Mouse (Mus musculus) thymus, postnatal 4 days (tissue): ENCODE data around the gene Tmem231.

Source experiments
- DNase-seq: peaks from one replicate; pipeline ENCODE4 v3.0.0; 2021

Tmem231 gene

DNA sequence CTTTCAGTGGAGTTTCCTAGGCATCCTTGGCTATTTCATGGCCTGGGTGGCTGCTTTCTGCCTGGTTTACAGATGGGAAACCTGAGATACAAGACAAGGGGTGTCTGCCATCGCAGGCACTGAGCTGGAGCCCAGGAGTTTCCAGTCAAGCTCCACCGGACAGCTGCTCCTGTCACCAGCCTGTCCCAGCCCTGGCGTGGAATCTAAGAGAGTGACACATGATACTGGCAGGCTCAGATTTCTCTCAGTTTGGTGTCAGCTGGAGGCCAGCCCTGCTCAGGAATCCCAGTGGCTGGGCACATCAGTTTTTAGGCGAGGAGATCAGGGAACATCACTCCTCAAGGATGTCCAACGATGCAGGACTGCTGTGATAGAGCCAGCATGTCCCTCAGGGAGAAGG is 31.6 kb downstream of the Tmem231 start:
- no peak for DNase-seq

DNA sequence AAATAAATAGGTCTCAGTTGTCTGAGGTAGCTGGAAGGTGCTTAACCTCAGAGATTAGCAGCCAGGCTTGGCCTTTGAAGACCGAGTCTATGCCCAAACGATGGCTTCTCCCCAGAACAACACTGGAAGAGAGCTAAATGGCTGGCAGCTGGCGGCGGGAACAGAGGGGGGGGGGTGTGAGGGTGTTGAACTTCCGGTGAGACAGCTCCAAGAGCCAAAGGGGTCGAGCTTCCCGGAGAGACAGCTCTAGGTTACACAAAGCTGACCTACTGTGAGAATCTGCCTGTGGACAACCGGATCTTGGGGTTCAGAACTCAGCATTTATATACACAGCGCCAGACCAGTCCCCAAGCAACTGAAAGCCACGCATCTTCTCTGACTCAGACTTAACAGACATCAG is 35.1 kb downstream of the Tmem231 start:
- DNase-seq, result no peak

DNA sequence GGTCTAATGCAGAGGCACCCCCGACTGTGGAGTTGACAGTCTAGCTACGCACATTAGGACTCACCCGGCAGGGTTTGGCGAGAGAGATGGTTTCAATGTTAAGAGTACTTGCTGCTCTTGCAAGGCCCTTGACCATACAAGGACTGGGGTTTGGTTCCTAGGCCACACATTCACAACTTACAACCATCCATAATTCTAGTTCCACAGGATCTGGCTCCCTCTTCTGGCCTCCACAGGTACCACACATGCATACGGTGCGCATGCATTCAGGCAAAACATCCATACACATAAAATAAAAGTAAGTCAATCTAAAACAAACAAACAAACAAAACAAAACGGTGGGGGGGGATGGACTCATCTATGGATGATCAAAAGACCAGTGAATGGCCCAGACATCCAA is 38.7 kb downstream of the Tmem231 start:
- peak; percentile 28 for DNase-seq

DNA sequence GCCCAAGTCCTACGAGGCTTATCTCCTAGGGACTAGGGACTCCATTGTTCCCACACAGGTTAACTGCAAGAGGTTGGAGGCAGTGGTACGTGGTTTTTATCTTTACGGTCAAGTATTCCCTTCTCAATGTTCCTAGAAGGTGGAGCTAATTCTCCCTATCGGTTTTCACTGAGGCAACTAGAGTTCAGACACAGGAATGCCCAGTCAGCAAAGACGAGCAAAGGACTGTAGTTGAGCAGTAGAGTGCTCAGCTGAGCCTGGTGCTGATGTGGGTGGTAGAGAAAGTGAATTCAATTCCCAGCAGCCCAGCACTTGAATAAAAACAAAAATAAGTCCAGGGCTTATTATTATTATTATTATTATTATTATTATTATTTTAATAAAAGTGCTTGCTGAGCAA is 41.1 kb downstream of the Tmem231 start:
- DNase-seq, result no peak

DNA sequence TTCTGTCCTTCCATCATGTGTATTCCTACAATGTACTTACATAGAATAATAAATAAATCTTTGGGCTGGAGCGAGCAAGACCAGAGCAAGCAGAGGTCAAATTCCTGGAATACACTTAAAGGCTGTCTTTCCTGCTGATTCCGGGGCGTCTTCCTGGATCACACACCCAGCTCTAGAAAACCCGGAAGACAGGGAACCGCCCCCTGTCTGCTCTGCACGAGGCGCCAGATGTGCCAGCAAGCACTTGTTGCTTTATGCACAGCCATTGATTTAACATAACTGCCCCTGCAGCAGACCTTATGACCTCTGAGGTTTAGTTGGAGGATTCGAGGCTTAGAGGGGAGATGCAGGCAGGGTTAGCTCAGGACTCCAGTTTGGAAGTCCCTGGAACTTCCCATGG is 41.7 kb downstream of the Tmem231 start:
- no peak for DNase-seq

DNA sequence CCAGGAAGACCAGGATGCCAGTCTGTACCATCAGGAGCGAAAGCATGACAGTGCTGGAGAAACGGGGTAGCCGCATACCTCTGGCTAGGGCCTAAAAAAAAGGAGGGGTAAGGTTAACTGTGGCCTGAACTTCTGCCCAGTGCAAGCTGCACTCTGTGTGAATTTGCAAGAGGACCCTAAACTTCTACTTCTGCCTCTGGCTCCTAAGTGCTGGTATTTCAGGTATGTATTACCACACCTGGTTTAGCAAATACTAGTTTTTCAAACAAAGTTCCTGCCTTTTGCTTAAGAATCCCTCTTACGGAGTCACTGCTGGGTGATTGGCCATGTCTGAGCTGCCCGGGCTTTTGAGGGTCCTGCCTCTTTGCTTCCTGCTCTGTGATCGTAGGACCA is 42.8 kb downstream of the Tmem231 start:
- no peak for DNase-seq

DNA sequence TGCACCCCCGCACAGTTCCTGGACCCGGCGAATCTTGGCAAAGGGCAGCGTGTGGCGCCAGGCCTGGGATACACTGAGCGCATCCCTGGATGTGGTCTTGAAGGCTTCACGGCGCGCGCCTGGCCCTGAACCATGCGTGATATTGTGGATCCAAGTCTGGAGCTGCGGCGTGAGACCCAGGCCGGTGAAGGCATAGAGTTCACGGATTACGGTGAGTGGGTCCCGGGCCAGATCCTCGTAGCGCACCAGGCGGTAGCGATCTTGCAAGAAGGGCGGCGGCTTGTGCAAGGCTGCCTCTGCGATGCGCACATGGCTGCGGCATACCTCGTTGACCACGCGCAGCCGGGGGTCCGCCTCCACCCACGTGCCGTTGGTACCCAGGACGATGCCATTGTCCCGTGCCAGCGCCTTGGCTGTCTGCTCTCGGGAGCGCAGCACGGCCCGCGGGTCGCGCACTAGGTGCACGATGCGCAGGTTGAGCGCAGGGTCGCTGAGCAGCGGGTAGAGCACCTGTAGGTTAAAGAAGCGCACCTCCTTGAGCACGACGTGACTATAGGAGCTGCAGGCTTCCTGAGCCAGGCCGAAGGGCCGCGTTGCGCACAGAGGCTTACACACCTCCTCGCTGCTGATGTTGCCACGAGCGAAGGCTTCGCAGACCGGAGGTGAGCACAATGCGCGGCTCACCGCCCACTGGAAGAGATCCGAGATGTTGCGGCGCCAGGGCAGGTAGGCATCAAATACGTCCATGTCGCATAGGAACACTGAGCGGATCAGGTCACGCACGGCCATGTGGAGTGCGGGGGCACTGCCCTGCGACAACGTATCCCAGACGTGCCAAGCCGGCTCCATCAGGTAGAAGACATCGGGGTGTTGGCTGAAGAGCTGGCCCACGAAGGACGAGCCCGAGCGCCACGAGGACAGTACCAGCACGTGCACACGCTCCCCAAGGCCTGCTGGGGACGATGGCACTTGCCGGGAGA is 43.5 kb downstream of the Tmem231 start:
- DNase-seq, result no peak

DNA sequence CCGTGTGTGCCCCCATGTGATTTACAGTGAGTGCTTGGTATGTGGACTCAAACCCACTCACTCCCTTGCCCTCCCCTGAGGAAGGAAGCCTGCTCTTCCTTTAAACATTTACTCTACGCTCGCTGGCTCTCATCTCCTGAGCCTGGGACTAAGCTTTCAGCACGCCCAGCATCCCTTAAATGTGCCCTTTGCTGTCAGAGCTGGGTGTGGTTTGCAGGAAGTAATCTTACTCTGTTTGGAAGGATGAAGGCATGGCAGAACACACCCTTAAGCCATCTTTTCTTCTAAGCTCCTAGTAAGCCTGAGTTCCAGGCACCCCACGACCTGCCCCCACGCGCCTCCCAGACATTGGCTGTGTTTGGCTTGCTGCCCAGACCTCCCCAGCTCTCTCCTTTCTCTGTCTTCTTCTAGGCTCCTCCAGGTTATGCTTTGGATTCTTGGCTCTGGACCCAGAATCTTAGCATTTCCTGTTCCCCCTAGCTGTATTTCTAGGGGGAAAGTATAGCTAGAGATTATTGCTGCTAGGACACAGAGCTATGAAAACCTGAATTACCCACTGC is 45.5 kb downstream of the Tmem231 start:
- no peak for DNase-seq

DNA sequence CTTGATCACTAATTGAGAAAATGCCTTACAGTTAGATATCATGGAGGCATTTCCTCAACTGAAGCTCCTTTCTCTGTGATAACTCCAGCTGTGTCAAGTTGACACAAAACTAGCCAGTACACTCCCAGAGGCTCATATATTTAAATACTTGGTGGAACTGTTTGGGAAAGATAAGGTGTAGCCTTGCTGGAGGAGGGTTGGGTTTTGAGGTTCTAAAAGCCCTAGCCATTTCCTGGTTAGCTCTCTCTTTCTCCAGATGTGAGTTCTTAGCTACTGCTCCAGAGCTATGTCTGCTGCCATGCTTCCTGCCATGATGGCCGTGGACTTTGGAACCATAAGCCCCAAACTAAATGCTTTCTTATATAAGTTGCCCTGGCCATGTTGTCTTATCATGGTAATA is 46.2 kb downstream of the Tmem231 start:
- no peak for DNase-seq

DNA sequence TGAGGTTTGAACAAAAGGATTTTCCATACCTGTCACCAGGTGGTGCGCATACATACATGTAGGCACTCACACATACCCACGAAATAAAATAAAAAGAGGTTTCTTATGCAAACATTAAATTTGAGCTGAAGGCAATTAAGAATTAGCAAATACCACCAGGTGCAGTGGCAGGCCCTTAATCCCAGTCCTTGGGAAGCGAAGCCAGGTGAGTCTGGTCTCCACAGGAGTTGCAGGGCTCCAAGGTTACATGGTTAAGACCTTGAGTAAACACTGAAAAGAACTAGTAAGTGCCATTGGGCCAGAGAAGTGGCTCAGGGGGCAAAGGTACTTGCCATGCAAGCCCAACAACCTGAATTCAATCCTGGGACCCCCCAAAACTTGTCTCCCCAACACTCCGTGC is 50.1 kb downstream of the Tmem231 start:
- DNase-seq, result no peak

DNA sequence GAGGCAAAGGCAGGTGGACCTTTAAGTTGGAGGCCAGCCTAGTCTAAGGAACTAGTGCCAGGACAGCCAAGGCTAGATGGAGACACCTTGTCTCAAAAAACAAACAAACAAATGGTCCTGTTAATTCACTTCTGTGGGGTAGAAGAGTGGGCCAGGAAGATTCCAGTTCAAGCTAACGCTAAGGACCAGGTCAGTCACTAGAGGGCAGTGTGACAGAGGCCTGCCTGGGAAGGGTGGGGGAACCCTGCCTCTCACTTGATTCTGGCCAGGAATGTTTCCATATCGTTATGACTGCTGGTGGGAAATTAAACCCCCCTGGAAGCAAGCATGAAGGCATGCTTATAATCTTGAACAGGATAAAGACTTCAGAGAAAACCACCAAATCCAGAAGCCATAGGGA is 52.1 kb downstream of the Tmem231 start:
- peak; percentile 71 for DNase-seq

DNA sequence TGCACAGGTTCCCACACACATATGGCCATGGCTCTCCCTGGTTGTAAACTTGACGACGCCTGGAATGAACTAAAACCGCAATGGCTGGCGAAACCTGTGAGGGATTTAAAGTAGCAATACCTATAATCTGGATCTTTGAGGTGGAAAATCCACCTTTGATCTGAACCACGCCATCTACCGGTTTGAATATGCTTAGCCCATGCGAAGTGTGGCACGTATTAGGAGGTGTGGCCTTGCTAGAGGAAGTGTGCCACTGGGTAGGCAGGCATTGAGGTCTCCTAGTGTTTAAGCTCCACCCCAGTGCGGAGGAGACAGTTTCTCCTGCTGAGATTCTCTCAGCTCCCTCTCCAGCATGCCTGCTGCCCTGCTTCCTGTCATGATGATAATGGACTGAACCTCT is 56.0 kb downstream of the Tmem231 start:
- no peak for DNase-seq

DNA sequence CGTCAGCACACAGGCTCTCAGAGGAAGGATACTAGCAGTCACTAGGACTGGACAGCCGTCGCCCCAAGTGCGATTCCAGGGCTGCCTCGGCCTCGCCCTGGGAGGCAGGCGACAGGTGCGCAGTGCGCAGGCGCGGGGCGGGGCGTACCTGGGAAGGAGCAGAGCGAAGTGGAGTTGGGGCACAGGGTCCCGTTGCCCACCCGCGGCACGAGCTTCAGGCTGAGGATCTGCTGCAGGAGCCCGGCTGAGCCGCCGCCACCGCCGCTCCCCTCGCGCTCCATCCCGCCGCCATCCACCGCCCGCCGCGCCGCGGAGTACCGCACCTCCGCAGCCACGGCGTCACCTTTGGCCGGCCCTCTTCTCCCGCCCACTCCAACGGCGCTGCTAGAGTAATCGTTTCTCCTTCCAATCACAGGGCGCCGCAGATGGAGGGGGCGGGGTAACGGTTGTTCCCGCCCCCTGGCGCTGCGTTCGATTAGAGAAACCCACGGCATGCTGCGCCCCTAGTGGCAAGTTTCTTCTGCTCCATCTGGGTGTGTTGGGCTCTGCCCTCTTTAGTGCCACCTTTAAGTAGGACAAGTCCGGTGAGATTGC is 57.2 kb downstream of the Tmem231 start, which contains the start of gene Tmem170:
Gene Tmem170, minus strand, starts transcription at position 396 of the 594 bp plus-strand sequence.
- DNase-seq, result peak; percentile 98

DNA sequence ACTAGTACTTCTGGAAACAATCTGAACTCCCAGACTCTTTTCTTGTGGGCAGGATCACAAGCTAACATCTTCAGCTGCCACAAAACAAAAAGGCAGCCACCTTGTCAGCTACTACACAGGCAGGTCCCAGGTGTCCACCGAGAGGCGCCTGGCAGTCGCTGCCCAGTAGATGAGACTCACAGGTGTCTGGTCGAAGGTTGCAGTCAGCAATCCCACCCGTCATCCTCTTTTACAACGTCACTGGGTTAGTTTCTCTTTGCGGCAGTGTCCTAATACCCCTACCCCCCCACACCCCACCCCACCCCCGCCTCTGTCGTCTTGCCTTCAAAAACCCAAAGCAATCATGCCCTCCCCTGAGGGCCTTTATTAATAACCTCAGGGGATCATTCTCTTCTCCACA is 57.9 kb downstream of the Tmem231 start:
- peak; percentile 28 for DNase-seq

DNA sequence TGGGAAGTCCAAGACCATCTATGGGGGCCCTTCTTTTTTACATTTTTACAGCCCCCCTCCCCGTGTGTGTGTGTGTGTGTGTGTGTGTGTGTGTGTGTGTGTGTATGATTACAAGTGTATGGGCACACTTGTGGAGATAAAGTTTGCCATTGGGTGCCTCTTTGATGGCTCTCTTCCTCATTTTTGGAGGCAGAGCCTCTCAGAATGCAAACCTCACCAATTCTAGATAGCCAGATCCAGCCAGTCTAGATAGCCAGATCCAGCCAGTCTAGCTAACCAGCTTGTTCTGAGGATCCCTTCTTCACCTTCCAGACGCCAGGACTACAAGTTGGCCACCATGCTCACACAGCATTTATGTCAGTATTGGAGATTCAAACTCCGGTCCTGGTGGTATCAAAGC is 62.4 kb downstream of the Tmem231 start:
- DNase-seq, result no peak

DNA sequence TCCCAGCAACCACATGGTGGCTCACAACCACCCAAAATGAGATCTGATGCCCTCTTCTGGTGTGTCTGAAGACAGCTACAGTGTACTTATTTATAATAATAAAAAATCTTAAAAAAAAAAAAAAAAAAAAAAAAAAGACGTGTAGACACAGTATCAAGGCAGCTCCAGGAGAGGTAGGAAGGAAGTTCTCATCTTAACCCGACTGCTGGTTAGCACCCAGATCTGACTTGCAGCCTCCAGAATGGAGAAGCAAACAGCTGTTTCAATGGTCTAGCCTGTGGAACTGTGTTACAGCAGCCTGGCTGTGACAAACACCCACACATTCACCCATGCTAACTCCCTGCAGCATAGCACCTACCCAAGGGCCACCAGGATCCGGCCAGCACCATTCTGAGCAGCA is 63.3 kb downstream of the Tmem231 start:
- DNase-seq, result no peak

DNA sequence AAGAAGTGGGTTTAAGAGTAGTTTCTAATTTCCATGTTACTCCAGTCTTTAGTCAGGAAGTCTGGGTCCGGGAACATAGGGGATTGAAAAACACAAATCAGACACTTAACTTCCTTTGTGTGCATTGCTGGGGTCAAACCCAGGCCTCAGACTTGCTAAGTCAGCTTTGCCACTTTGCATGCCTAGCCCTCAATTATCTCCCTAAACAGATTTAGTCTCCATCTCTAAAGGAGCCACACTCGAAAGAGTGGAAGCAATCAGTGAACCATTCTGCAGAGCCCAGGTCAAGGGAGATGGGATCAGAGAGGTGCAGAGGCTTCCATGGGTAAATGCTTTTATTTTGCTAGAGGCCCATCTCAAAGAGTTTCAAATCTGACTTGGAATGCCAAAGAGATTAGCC is 65.0 kb downstream of the Tmem231 start:
- DNase-seq, result no peak

DNA sequence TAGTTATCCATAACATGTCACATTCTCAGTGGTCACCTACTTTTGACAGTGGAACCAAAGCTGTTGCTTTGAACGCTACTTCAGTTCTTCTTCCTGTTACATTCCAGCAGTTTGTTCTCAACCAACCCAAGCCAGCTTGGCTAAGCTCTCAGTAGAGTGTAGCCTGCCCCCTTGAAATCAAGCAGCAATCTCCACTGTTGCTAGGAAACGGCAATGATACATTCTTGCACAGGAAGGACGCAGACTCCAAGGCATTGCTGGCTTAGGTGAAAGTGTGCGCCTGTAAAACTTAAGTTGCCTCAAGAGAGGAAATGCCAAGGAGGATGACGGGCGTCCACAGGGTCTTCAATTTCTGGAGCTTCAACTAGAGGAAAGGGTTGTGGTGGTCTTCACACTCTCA is 67.8 kb downstream of the Tmem231 start:
- DNase-seq, result no peak

DNA sequence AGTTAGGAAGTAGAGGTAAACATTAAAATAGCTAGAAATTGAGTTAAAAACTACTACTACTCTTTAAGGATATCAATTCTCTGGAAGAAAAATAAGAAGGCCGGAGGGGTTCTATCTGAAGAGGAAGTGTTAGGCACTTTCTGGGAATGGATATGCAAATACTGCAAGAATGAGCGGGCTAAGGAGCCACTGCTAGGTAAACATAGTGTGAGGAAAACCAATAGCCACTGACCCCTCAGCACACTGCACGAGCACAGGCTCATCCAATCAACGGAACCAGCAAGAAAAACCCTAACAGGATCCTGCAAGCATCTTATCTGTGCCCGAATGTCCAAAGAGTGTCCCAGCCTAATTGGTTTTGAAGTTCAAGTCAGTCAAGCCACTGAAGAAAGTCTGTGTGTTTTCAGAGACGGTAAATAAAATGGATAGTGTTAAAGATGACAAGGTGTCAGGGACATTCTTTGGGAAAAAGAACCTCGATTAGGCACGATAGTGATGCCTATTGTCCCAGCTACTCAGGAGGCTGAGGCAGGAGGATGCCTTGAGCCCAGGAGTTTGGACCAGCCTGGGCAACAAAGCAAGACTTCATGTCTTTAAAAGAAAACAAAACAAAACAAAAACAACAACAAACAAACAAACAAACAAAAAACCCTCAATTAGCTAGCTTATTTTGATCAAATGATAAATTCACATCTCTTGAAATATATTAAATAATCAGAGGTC is 68.4 kb downstream of the Tmem231 start:
- no peak for DNase-seq

DNA sequence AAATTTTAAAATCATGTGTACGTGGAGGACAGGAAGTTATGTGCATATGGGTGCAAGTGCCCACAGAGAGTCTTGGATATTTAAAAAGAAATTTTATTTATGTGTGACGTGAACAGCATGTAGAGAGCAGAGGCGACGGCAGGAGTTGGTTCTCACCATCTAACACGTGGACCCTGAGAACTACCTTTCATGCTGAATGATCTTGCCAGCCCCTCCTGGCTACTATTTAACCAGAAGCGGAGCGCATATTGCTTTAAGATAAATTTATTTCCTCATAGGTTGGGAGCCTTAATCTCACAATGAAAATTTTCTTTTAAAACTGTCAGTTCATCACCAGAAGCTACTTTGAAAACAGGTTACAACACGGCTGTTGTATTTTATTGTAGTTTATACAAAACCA is 69.0 kb downstream of the Tmem231 start:
- no peak for DNase-seq

DNA sequence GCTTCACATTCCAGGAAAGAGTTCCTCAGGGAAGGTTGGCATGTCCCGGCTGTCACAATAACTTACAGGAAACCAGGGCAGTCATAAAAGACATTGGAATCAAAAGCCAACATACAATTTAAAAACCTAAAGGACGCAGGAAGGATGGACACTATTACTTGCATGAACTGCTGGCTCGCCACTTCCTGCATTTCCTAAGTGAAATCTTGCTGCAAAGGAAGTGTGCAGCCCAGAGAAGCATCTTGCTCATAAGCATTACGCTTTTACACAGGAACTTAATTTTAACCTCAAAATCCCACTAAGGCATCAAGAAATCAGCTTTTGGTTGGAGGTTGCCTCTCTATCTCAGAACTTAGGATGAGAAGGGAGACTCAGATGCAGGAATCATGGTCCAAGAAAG is 70.4 kb downstream of the Tmem231 start:
- DNase-seq, result no peak
